Mouse (Mus musculus) liver, embryonic 11.5 days (tissue): ENCODE measurements at regions not wholly inside any gene's neighbourhood (a gene's known extent, or its start where the extent isn't known, plus 50 kb on each side); places are given as distances from the start of the nearest gene placed in this dataset.

Experiments
- ATAC-seq: fragments of 200-750 bp; cut with Nextera tagmentation; replicated peaks from 2 replicates; pipeline ENCODE4 v1.8.0; 2017; ENCODE audit warnings: moderate number of reproducible peaks, mild to moderate bottlenecking, moderate TSS enrichment, moderate library complexity; ENCODE audit not compliant: low FRiP score
- DNase-seq: peaks from one replicate; pipeline ENCODE4 v3.0.0-alpha.2; 2017; ENCODE audit warnings: low spot score
- H3K27ac ChIP-seq: fragments of 300-500 bp; sonication (generic); 2 replicates; pipeline ENCODE4 v1.5.1; 2014; ENCODE audit warnings: mild to moderate bottlenecking, low read depth, low read length, control low read depth
- H3K27me3 ChIP-seq: fragments of 300-500 bp; sonication (generic); replicated peaks from 2 replicates; pipeline ENCODE4 v1.6.1; 2014; ENCODE audit warnings: low read length, mixed read lengths; ENCODE audit not compliant: control insufficient read depth, insufficient read depth
- H3K36me3 ChIP-seq: fragments of 300-500 bp; sonication (generic); 2 replicates; pipeline ENCODE4 v1.6.1; 2014; ENCODE audit warnings: mild to moderate bottlenecking, low read length, moderate library complexity, mixed read lengths; ENCODE audit not compliant: control insufficient read depth, insufficient read depth
- H3K4me1 ChIP-seq: fragments of 300-500 bp; sonication (generic); replicated peaks from 2 replicates; pipeline ENCODE4 v1.6.1; 2014; ENCODE audit warnings: low read length, mixed read lengths; ENCODE audit not compliant: control insufficient read depth, insufficient read depth
- H3K4me2 ChIP-seq: fragments of 300-500 bp; sonication (generic); 2 replicates; pipeline ENCODE4 v1.6.1; 2014; ENCODE audit warnings: mild to moderate bottlenecking, control low read depth, moderate library complexity
- H3K4me3 ChIP-seq: fragments of 300-500 bp; sonication (generic); 2 replicates; pipeline ENCODE4 v1.5.1; 2014; ENCODE audit warnings: low read depth, low read length, control low read depth
- H3K9ac ChIP-seq: fragments of 300-500 bp; sonication (generic); 2 replicates; pipeline ENCODE4 v1.6.1; 2014; ENCODE audit warnings: low read depth, low read length, control low read depth
- H3K9me3 ChIP-seq: fragments of 300-500 bp; sonication (generic); 2 replicates; pipeline ENCODE4 v1.6.1; 2016; ENCODE audit warnings: low read length, inconsistent platforms, mixed read lengths; ENCODE audit not compliant: control insufficient read depth
- WGBS: fragments of 180-500 bp; shearing (Covaris S2); extraction: QIAGEN DNeasy Blood & Tissue Kit; methylation state at CpG from one replicate; pipeline ENCODE4 v1.1.7; 2014; 5-methylcytosine and 5-hydroxymethylcytosine counted together

GRCm38 (mm10) chr10:96427407-96427806, 189.4 kb upstream of the Btg1 start:
- Histone ChIP-seq H3K9me3 (no peaks in the 10 kb centered on the region), H3K27me3 (no peaks in the 10 kb centered on the region), H3K4me1 (no peaks in the 10 kb centered on the region), H3K27ac (no peak overlapping the region), H3K4me3 (no peak overlapping the region), H3K9ac (no peak overlapping the region), H3K4me2 (no peak overlapping the region), H3K36me3 (no peaks in the 10 kb centered on the region)
- no peak for DNase-seq
- 89% methylated on average over 5 of the region's 5 CpGs for WGBS
- no peak for ATAC-seq

GRCm38 (mm10) chr10:96430142-96430541, 186.7 kb upstream of the Btg1 start:
- 72% methylated on average over 3 of the region's 3 CpGs for WGBS
- no peak overlapping the region for H3K4me3 ChIP-seq
- H3K36me3 ChIP-seq: no peaks in the 10 kb centered on the region
- H3K4me2 ChIP-seq: no peak overlapping the region
- no peaks in the 10 kb centered on the region for H3K4me1 ChIP-seq
- no peak overlapping the region for H3K9ac ChIP-seq
- no peak overlapping the region for H3K27ac ChIP-seq
- no peak for DNase-seq
- H3K27me3 ChIP-seq: no peaks in the 10 kb centered on the region
- no peaks in the 10 kb centered on the region for H3K9me3 ChIP-seq
- ATAC-seq: no peak

GRCm38 (mm10) chr10:96435109-96435508, 181.7 kb upstream of the Btg1 start:
- H3K27me3 ChIP-seq: no peaks in the 10 kb centered on the region
- WGBS: 50% methylated on average over 6 of the region's 6 CpGs
- H3K27ac ChIP-seq: no peak overlapping the region
- no peak overlapping the region for H3K9ac ChIP-seq
- ATAC-seq: no peak
- DNase-seq: no peak
- H3K36me3 ChIP-seq: no peaks in the 10 kb centered on the region
- H3K4me2 ChIP-seq: no peak overlapping the region
- no peak overlapping the region for H3K4me3 ChIP-seq
- no peaks in the 10 kb centered on the region for H3K4me1 ChIP-seq
- H3K9me3 ChIP-seq: no peaks in the 10 kb centered on the region

- Histone ChIP-seq H3K27me3 (no peaks in the 10 kb centered on the region), H3K36me3 (no peaks in the 10 kb centered on the region), H3K9ac (no peak overlapping the region), H3K9me3 (no peaks in the 10 kb centered on the region), H3K4me3 (no peak overlapping the region), H3K27ac (no peak overlapping the region), H3K4me1 (no peaks in the 10 kb centered on the region), H3K4me2 (no peak overlapping the region)
- 71% methylated on average over 11 of the region's 11 CpGs for whole genome bisulfite sequencing
- DNase-seq (no peak), ATAC-seq (no peak)
Measured at GRCm38 (mm10) chr10:96438398-96439103, 178.3 kb upstream of the Btg1 start.

- ATAC-seq: no peak
- Histone ChIP-seq H3K4me3 (no peak overlapping the region), H3K27me3 (no peaks in the 10 kb centered on the region), H3K9ac (no peak overlapping the region), H3K4me2 (no peak overlapping the region), H3K27ac (no peak overlapping the region), H3K9me3 (no peaks in the 10 kb centered on the region), H3K4me1 (no peaks in the 10 kb centered on the region), H3K36me3 (no peaks in the 10 kb centered on the region)
- DNase-seq: no peak
Measured at GRCm38 (mm10) chr10:96442165-96442564, 174.6 kb upstream of the Btg1 start.

- H3K9me3 ChIP-seq: no peaks in the 10 kb centered on the region
- H3K36me3 ChIP-seq: no peaks in the 10 kb centered on the region
- no peak overlapping the region for H3K9ac ChIP-seq
- WGBS: 88% methylated on average over 4 of the region's 4 CpGs
- no peaks in the 10 kb centered on the region for H3K4me1 ChIP-seq
- DNase-seq: no peak
- H3K4me2 ChIP-seq: no peak overlapping the region
- no peaks in the 10 kb centered on the region for H3K27me3 ChIP-seq
- no peak overlapping the region for H3K4me3 ChIP-seq
- no peak overlapping the region for H3K27ac ChIP-seq
- no peak for ATAC-seq
Measured at GRCm38 (mm10) chr10:96450266-96450665, 166.5 kb upstream of the Btg1 start.

- ATAC-seq: no peak
- no peaks in the 10 kb centered on the region for H3K4me1 ChIP-seq
- no peak overlapping the region for H3K9ac ChIP-seq
- no peak for DNase-seq
- no peaks in the 10 kb centered on the region for H3K27me3 ChIP-seq
- no peak overlapping the region for H3K4me2 ChIP-seq
- H3K4me3 ChIP-seq: no peak overlapping the region
- 88% methylated on average over 6 of the region's 6 CpGs for WGBS
- no peak overlapping the region for H3K27ac ChIP-seq
- no peaks in the 10 kb centered on the region for H3K9me3 ChIP-seq
- H3K36me3 ChIP-seq: no peaks in the 10 kb centered on the region
Measured at GRCm38 (mm10) chr10:96454857-96455256, 161.9 kb upstream of the Btg1 start.

GRCm38 (mm10) chr10:96458551-96458950, 158.3 kb upstream of the Btg1 start:
- no peak for ATAC-seq
- Histone ChIP-seq H3K36me3 (no peaks in the 10 kb centered on the region), H3K4me2 (no peak overlapping the region), H3K9me3 (no peaks in the 10 kb centered on the region), H3K4me1 (no peaks in the 10 kb centered on the region), H3K27ac (no peak overlapping the region), H3K4me3 (no peak overlapping the region), H3K9ac (no peak overlapping the region), H3K27me3 (no peaks in the 10 kb centered on the region)
- WGBS: 85% methylated on average over 4 of the region's 4 CpGs
- no peak for DNase-seq

- Histone ChIP-seq H3K27ac (no peak overlapping the region), H3K4me1 (no peaks in the 10 kb centered on the region), H3K36me3 (no peaks in the 10 kb centered on the region), H3K9me3 (no peaks in the 10 kb centered on the region), H3K4me2 (no peak overlapping the region), H3K9ac (no peak overlapping the region), H3K4me3 (no peak overlapping the region), H3K27me3 (no peaks in the 10 kb centered on the region)
- 87% methylated on average over 3 of the region's 3 CpGs for WGBS
- DNase-seq (no peak), ATAC-seq (no peak)
Measured at GRCm38 (mm10) chr10:96459186-96459585, 157.6 kb upstream of the Btg1 start.
